Mouse (Mus musculus): Measurements from ENCODE around the gene Ttc16. TPM values are rescaled to one million over a fixed set of nuclear protein-coding genes. Genes with fewer than 3 reads are reported as not detected.
A peak's percentile ranks its signal among the peaks of the same experiment; 100 is the strongest.

Ttc16 gene
- polyA plus RNA-seq, 1 experiment from 2014 or later, result not detected

GRCm38 (mm10) chr2:32768661-32769285 lies 6.7 kb downstream of the Ttc16 start:
- Histone ChIP-seq H3K27ac (no peak overlapping the region), H3K4me3 (ENCODE audit: inconsistent target) (no peak overlapping the region), H3K79me2 (ENCODE audit: inconsistent target) (no peaks in the 10 kb centered on the region), H3K36me3 (ENCODE audit: inconsistent target) (no peaks in the 10 kb centered on the region)
- WGBS (ENCODE audit: missing documents), result 88% methylated on average over 16 of the region's 19 CpGs

- 73% methylated on average over 10 of the region's 12 CpGs for WGBS (ENCODE audit: missing documents)
These were observed 8.2 kb downstream of the Ttc16 start for GRCm38 (mm10) chr2:32767241-32767640.

GRCm38 (mm10) chr2:32763353-32763752 lies 12.1 kb downstream of the Ttc16 start:
- Histone ChIP-seq H3K27ac (no peak overlapping the region), H3K36me3 (ENCODE audit: inconsistent target) (peaks cover 31% of the 10 kb centered on the region; the same call in 1 of the 2 replicates), H3K4me3 (ENCODE audit: inconsistent target) (no peak overlapping the region), H3K79me2 (ENCODE audit: inconsistent target) (no peaks in the 10 kb centered on the region; the same call in 1 of the 2 replicates)
- 68% methylated on average over 3 of the region's 3 CpGs for WGBS (ENCODE audit: missing documents)

More at GRCm38 (mm10) chr2:32767241-32767640, 8.2 kb downstream of the Ttc16 start:
- Histone ChIP-seq H3K36me3 (ENCODE audit: inconsistent target) (peaks cover 12% of the 10 kb centered on the region; the same call in 1 of the 2 replicates), H3K4me3 (ENCODE audit: inconsistent target) (no peak overlapping the region), H3K27ac (no peak overlapping the region), H3K79me2 (ENCODE audit: inconsistent target) (no peaks in the 10 kb centered on the region)

- WGBS (ENCODE audit: missing documents), result 96% methylated on average over 4 of the region's 4 CpGs
- H3K4me3 ChIP-seq (ENCODE audit: inconsistent target), result no peak overlapping the region
- no peak overlapping the region for H3K27ac ChIP-seq
- H3K79me2 ChIP-seq (ENCODE audit: inconsistent target), result no peaks in the 10 kb centered on the region; the same call in 1 of the 2 replicates
- peaks cover 31% of the 10 kb centered on the region; the same call in 1 of the 2 replicates for H3K36me3 ChIP-seq (ENCODE audit: inconsistent target)
These were observed 13.6 kb downstream of the Ttc16 start for GRCm38 (mm10) chr2:32761859-32762258.

- H3K36me3 ChIP-seq (ENCODE audit: inconsistent target), result peaks cover 31% of the 10 kb centered on the region; the same call in 1 of the 2 replicates
- 95% methylated on average over 14 of the region's 14 CpGs for WGBS (ENCODE audit: missing documents)
- H3K27ac ChIP-seq, result no peak overlapping the region
These were observed 14.1 kb downstream of the Ttc16 start for GRCm38 (mm10) chr2:32761361-32761760.

GRCm38 (mm10) chr2:32759001-32759400 lies 16.4 kb downstream of the Ttc16 start:
- 96% methylated on average over 2 of the region's 2 CpGs for WGBS (ENCODE audit: missing documents)

More at GRCm38 (mm10) chr2:32761361-32761760, 14.1 kb downstream of the Ttc16 start:
- Histone ChIP-seq H3K4me3 (ENCODE audit: inconsistent target) (no peak overlapping the region), H3K79me2 (ENCODE audit: inconsistent target) (no peaks in the 10 kb centered on the region; the same call in 1 of the 2 replicates)

GRCm38 (mm10) chr2:32758503-32758902 lies 16.9 kb downstream of the Ttc16 start:
- Histone ChIP-seq H3K4me3 (ENCODE audit: inconsistent target) (no peak overlapping the region), H3K27ac (no peak overlapping the region), H3K79me2 (ENCODE audit: inconsistent target) (no peaks in the 10 kb centered on the region; the same call in 1 of the 2 replicates), H3K36me3 (ENCODE audit: inconsistent target) (peaks cover 44% of the 10 kb centered on the region)
- WGBS (ENCODE audit: missing documents), result 96% methylated on average over 5 of the region's 8 CpGs

More at GRCm38 (mm10) chr2:32759001-32759400, 16.4 kb downstream of the Ttc16 start:
- peaks cover 39% of the 10 kb centered on the region for H3K36me3 ChIP-seq (ENCODE audit: inconsistent target)
- H3K4me3 ChIP-seq (ENCODE audit: inconsistent target), result no peak overlapping the region
- no peak overlapping the region for H3K27ac ChIP-seq
- no peaks in the 10 kb centered on the region; the same call in 1 of the 2 replicates for H3K79me2 ChIP-seq (ENCODE audit: inconsistent target)

- Histone ChIP-seq H3K4me3 (ENCODE audit: inconsistent target) (peak within 1 kb of the TSS; percentile 28), H3K79me2 (ENCODE audit: inconsistent target) (no peaks in the 10 kb centered on the region; the same call in 1 of the 2 replicates), H3K27ac (no peak within 1 kb of the TSS), H3K36me3 (ENCODE audit: inconsistent target) (peaks cover 44% of the 10 kb centered on the region)
- 1% methylated on average over 57 of the region's 66 CpGs for WGBS (ENCODE audit: missing documents)
These were observed 18.2 kb downstream of the Ttc16 start, which contains the start of gene Tor2a for GRCm38 (mm10) chr2:32757056-32757845. TSS of gene Tor2a (plus strand) at chr2:32757234.

GRCm38 (mm10) chr2:32756674-32757055 lies 18.8 kb downstream of the Ttc16 start:
- WGBS (ENCODE audit: missing documents), result 42% methylated on average over 6 of the region's 6 CpGs
- Histone ChIP-seq H3K4me3 (ENCODE audit: inconsistent target) (no peak overlapping the region), H3K27ac (no peak overlapping the region), H3K79me2 (ENCODE audit: inconsistent target) (no peaks in the 10 kb centered on the region; the same call in 1 of the 2 replicates), H3K36me3 (ENCODE audit: inconsistent target) (peaks cover 44% of the 10 kb centered on the region)

GRCm38 (mm10) chr2:32752181-32752580 lies 23.3 kb downstream of the Ttc16 start:
- Histone ChIP-seq H3K27ac (no peak overlapping the region), H3K36me3 (ENCODE audit: inconsistent target) (peaks cover 62% of the 10 kb centered on the region), H3K4me3 (ENCODE audit: inconsistent target) (no peak overlapping the region), H3K79me2 (ENCODE audit: inconsistent target) (no peaks in the 10 kb centered on the region)
- 80% methylated on average over 8 of the region's 10 CpGs for WGBS (ENCODE audit: missing documents)

- Histone ChIP-seq H3K4me3 (ENCODE audit: inconsistent target) (no peak overlapping the region), H3K79me2 (ENCODE audit: inconsistent target) (no peaks in the 10 kb centered on the region), H3K27ac (no peak overlapping the region), H3K36me3 (ENCODE audit: inconsistent target) (peaks cover 68% of the 10 kb centered on the region)
- WGBS (ENCODE audit: missing documents), result 98% methylated on average over 7 of the region's 10 CpGs
These were observed 23.8 kb downstream of the Ttc16 start for GRCm38 (mm10) chr2:32751665-32752033.

- 94% methylated on average over 27 of the region's 31 CpGs for WGBS (ENCODE audit: missing documents)
These were observed 24.4 kb downstream of the Ttc16 start for GRCm38 (mm10) chr2:32750887-32751664.

GRCm38 (mm10) chr2:32750199-32750598 lies 25.2 kb downstream of the Ttc16 start:
- Histone ChIP-seq H3K36me3 (ENCODE audit: inconsistent target) (peaks cover 82% of the 10 kb centered on the region), H3K79me2 (ENCODE audit: inconsistent target) (no peaks in the 10 kb centered on the region), H3K4me3 (ENCODE audit: inconsistent target) (no peak overlapping the region), H3K27ac (no peak overlapping the region)
- 65% methylated on average over 7 of the region's 7 CpGs for WGBS (ENCODE audit: missing documents)

More at GRCm38 (mm10) chr2:32750887-32751664, 24.4 kb downstream of the Ttc16 start:
- Histone ChIP-seq H3K4me3 (ENCODE audit: inconsistent target) (no peak overlapping the region), H3K27ac (no peak overlapping the region), H3K79me2 (ENCODE audit: inconsistent target) (no peaks in the 10 kb centered on the region), H3K36me3 (ENCODE audit: inconsistent target) (peaks cover 73% of the 10 kb centered on the region)

- Histone ChIP-seq H3K36me3 (ENCODE audit: inconsistent target) (peaks cover 76% of the 10 kb centered on the region), H3K27ac (no peak overlapping the region), H3K4me3 (ENCODE audit: inconsistent target) (no peak overlapping the region), H3K79me2 (ENCODE audit: inconsistent target) (no peaks in the 10 kb centered on the region)
- 93% methylated on average over 14 of the region's 16 CpGs for WGBS (ENCODE audit: missing documents)
These were observed 26.4 kb downstream of the Ttc16 start for GRCm38 (mm10) chr2:32749082-32749481.
